Mouse (Mus musculus): ENCODE results near the gene Lysmd4. TPM values are rescaled to one million over a fixed set of nuclear protein-coding genes. Genes with fewer than 3 reads are reported as not detected.

Gene Lysmd4
- polyA plus RNA-seq (2014; fragmentation: Nextera tagmentation; extraction: Ambion mirVana) = 9.4 and 12.7 TPM in 2 replicates

GRCm38 (mm10) chr7:67222220-67222862, at the start of gene Lysmd4:
Gene Lysmd4, plus strand, starts transcription at chr7:67222544.
- H3K27ac ChIP-seq (ENCODE audit: low read depth, low read length) = no peak within 1 kb of the TSS

GRCm38 (mm10) chr7:67173522-67174195, 48.7 kb upstream of the Lysmd4 start:
- H3K4me1 ChIP-seq (ENCODE audit: control insufficient read depth, insufficient read depth, low read length) = no peaks in the 10 kb centered on the region
- H3K9me3 ChIP-seq (ENCODE audit: control insufficient read depth, low read length) = no peaks in the 10 kb centered on the region
- no peak overlapping the region for H3K27ac ChIP-seq (ENCODE audit: low read depth, low read length)
- 89% methylated on average over 2 of the region's 2 CpGs for WGBS
- no peaks in the 10 kb centered on the region for H3K36me3 ChIP-seq (ENCODE audit: control insufficient read depth, insufficient read depth, low read length)
- no peak for ATAC-seq (ENCODE audit: low FRiP score, low TSS enrichment)
- no peak overlapping the region for H3K4me3 ChIP-seq (ENCODE audit: low read length)
- no peak overlapping the region for H3K4me2 ChIP-seq (replicated peaks; ENCODE audit: low read depth, low read length)
- no peaks in the 10 kb centered on the region for H3K27me3 ChIP-seq (ENCODE audit: control insufficient read depth, insufficient read depth, low read length)
- H3K9ac ChIP-seq (ENCODE audit: low read depth, low read length) = no peak overlapping the region

More at GRCm38 (mm10) chr7:67222220-67222862, at the start of gene Lysmd4:
- Histone ChIP-seq H3K4me1 (ENCODE audit: control insufficient read depth, insufficient read depth, low read length) (peaks cover 7% of the 10 kb centered on the region; the same call in 1 of the 2 replicates), H3K9me3 (ENCODE audit: control insufficient read depth, low read length) (no peaks in the 10 kb centered on the region), H3K9ac (ENCODE audit: low read depth, low read length) (peak within 1 kb of the TSS; percentile 63), H3K27me3 (ENCODE audit: control insufficient read depth, insufficient read depth, low read length) (no peaks in the 10 kb centered on the region), H3K36me3 (ENCODE audit: control insufficient read depth, insufficient read depth, low read length) (peaks cover 11% of the 10 kb centered on the region), H3K4me2 (replicated peaks; ENCODE audit: low read depth, low read length) (peak within 1 kb of the TSS; percentile 84), H3K4me3 (ENCODE audit: low read length) (peak within 1 kb of the TSS; percentile 89)
- WGBS = 4% methylated on average over 31 of the region's 31 CpGs
- ATAC-seq (ENCODE audit: low FRiP score, low TSS enrichment) = peak; percentile 98

- no peak for ATAC-seq (ENCODE audit: low FRiP score, low TSS enrichment)
- 16% methylated on average over 4 of the region's 4 CpGs for WGBS
- Histone ChIP-seq H3K27ac (ENCODE audit: low read depth, low read length) (no peak overlapping the region), H3K9ac (ENCODE audit: low read depth, low read length) (no peak overlapping the region), H3K4me1 (ENCODE audit: control insufficient read depth, insufficient read depth, low read length) (no peaks in the 10 kb centered on the region), H3K4me2 (replicated peaks; ENCODE audit: low read depth, low read length) (no peak overlapping the region), H3K4me3 (ENCODE audit: low read length) (no peak overlapping the region), H3K9me3 (ENCODE audit: control insufficient read depth, low read length) (no peaks in the 10 kb centered on the region), H3K27me3 (ENCODE audit: control insufficient read depth, insufficient read depth, low read length) (no peaks in the 10 kb centered on the region), H3K36me3 (ENCODE audit: control insufficient read depth, insufficient read depth, low read length) (no peaks in the 10 kb centered on the region)
These were observed 38.6 kb upstream of the Lysmd4 start for GRCm38 (mm10) chr7:67183786-67184185.

DNA sequence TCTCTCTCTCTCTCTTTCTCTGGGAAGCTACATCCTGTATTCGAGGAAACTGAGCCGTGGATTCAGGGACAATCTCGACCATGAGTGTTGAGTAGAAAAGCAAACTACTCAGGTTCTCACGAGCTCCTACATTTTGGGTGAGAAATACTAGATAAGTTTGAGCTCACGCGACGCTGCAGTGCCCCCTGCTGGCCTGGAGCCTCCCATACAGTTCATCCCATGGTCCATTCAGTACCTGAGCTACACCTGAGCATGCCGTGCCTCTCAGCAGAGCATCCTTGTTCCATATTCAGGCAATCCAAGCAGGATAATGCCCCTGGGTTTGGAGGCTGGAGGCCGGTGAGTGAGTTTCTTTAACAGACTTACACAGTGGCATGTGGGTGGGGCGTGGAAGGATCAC, 22.9 kb upstream of the Lysmd4 start:
- no peak overlapping the region for H3K4me2 ChIP-seq (replicated peaks; ENCODE audit: low read depth, low read length)
- H3K9ac ChIP-seq (ENCODE audit: low read depth, low read length) = no peak overlapping the region
- no peak overlapping the region for H3K4me3 ChIP-seq (ENCODE audit: low read length)
- no peaks in the 10 kb centered on the region for H3K9me3 ChIP-seq (ENCODE audit: control insufficient read depth, low read length)
- no peak for ATAC-seq (ENCODE audit: low FRiP score, low TSS enrichment)
- no peaks in the 10 kb centered on the region for H3K27me3 ChIP-seq (ENCODE audit: control insufficient read depth, insufficient read depth, low read length)
- H3K4me1 ChIP-seq (ENCODE audit: control insufficient read depth, insufficient read depth, low read length) = no peaks in the 10 kb centered on the region
- no peak overlapping the region for H3K27ac ChIP-seq (ENCODE audit: low read depth, low read length)
- 17% methylated on average over 10 of the region's 10 CpGs for WGBS
- H3K36me3 ChIP-seq (ENCODE audit: control insufficient read depth, insufficient read depth, low read length) = no peaks in the 10 kb centered on the region

GRCm38 (mm10) chr7:67203625-67204024, 18.7 kb upstream of the Lysmd4 start:
- H3K27me3 ChIP-seq (ENCODE audit: control insufficient read depth, insufficient read depth, low read length) = no peaks in the 10 kb centered on the region
- no peak overlapping the region for H3K27ac ChIP-seq (ENCODE audit: low read depth, low read length)
- H3K4me1 ChIP-seq (ENCODE audit: control insufficient read depth, insufficient read depth, low read length) = no peaks in the 10 kb centered on the region
- no peaks in the 10 kb centered on the region for H3K9me3 ChIP-seq (ENCODE audit: control insufficient read depth, low read length)
- ATAC-seq (ENCODE audit: low FRiP score, low TSS enrichment) = no peak
- H3K36me3 ChIP-seq (ENCODE audit: control insufficient read depth, insufficient read depth, low read length) = no peaks in the 10 kb centered on the region
- H3K9ac ChIP-seq (ENCODE audit: low read depth, low read length) = no peak overlapping the region
- 71% methylated on average over 3 of the region's 3 CpGs for WGBS
- H3K4me2 ChIP-seq (replicated peaks; ENCODE audit: low read depth, low read length) = no peak overlapping the region
- no peak overlapping the region for H3K4me3 ChIP-seq (ENCODE audit: low read length)

DNA sequence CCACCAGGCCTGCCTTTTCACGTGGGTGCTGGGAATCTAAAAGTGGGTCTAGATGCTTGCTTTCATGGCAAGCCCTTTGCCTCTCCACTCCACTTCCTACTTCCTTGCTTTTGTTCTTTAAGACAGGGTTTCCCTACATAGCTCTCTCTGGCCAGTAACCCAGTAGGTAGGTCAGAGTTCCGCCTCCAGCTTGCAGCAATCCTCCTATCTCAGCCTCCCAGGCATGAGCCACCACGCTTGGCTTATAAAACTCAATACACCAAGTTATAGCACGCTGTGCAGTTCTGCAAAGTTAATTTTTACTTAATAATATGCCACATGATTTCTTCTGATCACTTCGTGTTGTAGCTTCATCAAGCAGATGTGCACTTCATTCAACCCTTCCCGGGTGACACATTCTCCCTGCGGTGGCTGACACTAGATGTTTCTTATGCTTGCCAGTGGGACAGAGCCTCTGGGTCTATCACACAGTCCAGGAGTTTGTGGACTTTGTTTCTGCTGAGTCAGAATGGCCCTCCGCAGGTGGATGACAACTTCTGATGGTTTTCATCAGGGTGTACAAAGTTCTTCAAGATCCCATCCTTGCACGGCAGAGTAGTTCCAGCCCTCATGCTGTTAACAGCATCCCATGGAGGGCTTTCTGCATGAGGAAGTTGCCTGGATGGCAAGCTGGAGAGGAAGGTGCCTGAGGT, 16.5 kb upstream of the Lysmd4 start:
- 84% methylated on average over 9 of the region's 9 CpGs for WGBS
- no peaks in the 10 kb centered on the region for H3K4me1 ChIP-seq (ENCODE audit: control insufficient read depth, insufficient read depth, low read length)
- ATAC-seq (ENCODE audit: low FRiP score, low TSS enrichment) = no peak
- H3K27ac ChIP-seq (ENCODE audit: low read depth, low read length) = no peak overlapping the region
- H3K9me3 ChIP-seq (ENCODE audit: control insufficient read depth, low read length) = no peaks in the 10 kb centered on the region
- no peak overlapping the region for H3K9ac ChIP-seq (ENCODE audit: low read depth, low read length)
- H3K27me3 ChIP-seq (ENCODE audit: control insufficient read depth, insufficient read depth, low read length) = no peaks in the 10 kb centered on the region
- H3K36me3 ChIP-seq (ENCODE audit: control insufficient read depth, insufficient read depth, low read length) = no peaks in the 10 kb centered on the region
- H3K4me3 ChIP-seq (ENCODE audit: low read length) = no peak overlapping the region
- no peak overlapping the region for H3K4me2 ChIP-seq (replicated peaks; ENCODE audit: low read depth, low read length)

GRCm38 (mm10) chr7:67206496-67206895, 15.8 kb upstream of the Lysmd4 start:
- ATAC-seq (ENCODE audit: low FRiP score, low TSS enrichment) = no peak
- H3K9ac ChIP-seq (ENCODE audit: low read depth, low read length) = no peak overlapping the region
- no peak overlapping the region for H3K4me3 ChIP-seq (ENCODE audit: low read length)
- H3K4me1 ChIP-seq (ENCODE audit: control insufficient read depth, insufficient read depth, low read length) = no peaks in the 10 kb centered on the region
- H3K9me3 ChIP-seq (ENCODE audit: control insufficient read depth, low read length) = no peaks in the 10 kb centered on the region
- no peak overlapping the region for H3K27ac ChIP-seq (ENCODE audit: low read depth, low read length)
- H3K36me3 ChIP-seq (ENCODE audit: control insufficient read depth, insufficient read depth, low read length) = no peaks in the 10 kb centered on the region
- 74% methylated on average over 10 of the region's 10 CpGs for WGBS
- no peaks in the 10 kb centered on the region for H3K27me3 ChIP-seq (ENCODE audit: control insufficient read depth, insufficient read depth, low read length)
- H3K4me2 ChIP-seq (replicated peaks; ENCODE audit: low read depth, low read length) = no peak overlapping the region

- H3K4me1 ChIP-seq (ENCODE audit: control insufficient read depth, insufficient read depth, low read length) = no peaks in the 10 kb centered on the region
- ATAC-seq (ENCODE audit: low FRiP score, low TSS enrichment) = no peak
- H3K36me3 ChIP-seq (ENCODE audit: control insufficient read depth, insufficient read depth, low read length) = no peaks in the 10 kb centered on the region
- H3K9ac ChIP-seq (ENCODE audit: low read depth, low read length) = no peak overlapping the region
- H3K4me2 ChIP-seq (replicated peaks; ENCODE audit: low read depth, low read length) = no peak overlapping the region
- no peak overlapping the region for H3K4me3 ChIP-seq (ENCODE audit: low read length)
- 35% methylated on average over 6 of the region's 6 CpGs for WGBS
- no peak overlapping the region for H3K27ac ChIP-seq (ENCODE audit: low read depth, low read length)
- H3K9me3 ChIP-seq (ENCODE audit: control insufficient read depth, low read length) = no peaks in the 10 kb centered on the region
- H3K27me3 ChIP-seq (ENCODE audit: control insufficient read depth, insufficient read depth, low read length) = no peaks in the 10 kb centered on the region
These were observed 14.6 kb upstream of the Lysmd4 start for GRCm38 (mm10) chr7:67207701-67208100.

DNA sequence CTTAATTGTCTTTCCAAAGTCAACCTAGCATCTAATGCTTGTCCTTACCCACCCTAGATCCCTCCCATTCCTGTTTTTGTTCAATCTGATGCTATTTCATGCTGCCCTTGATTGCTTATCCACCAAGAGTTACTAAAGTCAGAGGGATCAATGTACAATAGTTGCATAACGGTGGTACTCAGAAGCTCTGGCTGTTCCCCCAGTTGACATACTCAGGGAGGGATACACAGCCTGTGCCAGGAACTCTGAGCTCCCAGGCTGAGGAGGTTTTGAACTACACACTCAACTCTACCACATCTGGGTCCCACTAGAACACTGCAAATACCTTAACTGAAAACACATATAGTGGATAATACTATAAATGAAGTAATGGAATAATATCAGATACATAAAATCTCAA, 14.0 kb upstream of the Lysmd4 start:
- H3K4me1 ChIP-seq (ENCODE audit: control insufficient read depth, insufficient read depth, low read length) = no peaks in the 10 kb centered on the region
- no peak overlapping the region for H3K4me2 ChIP-seq (replicated peaks; ENCODE audit: low read depth, low read length)
- no peaks in the 10 kb centered on the region for H3K27me3 ChIP-seq (ENCODE audit: control insufficient read depth, insufficient read depth, low read length)
- no peak overlapping the region for H3K9ac ChIP-seq (ENCODE audit: low read depth, low read length)
- no peaks in the 10 kb centered on the region for H3K9me3 ChIP-seq (ENCODE audit: control insufficient read depth, low read length)
- H3K27ac ChIP-seq (ENCODE audit: low read depth, low read length) = no peak overlapping the region
- no peaks in the 10 kb centered on the region for H3K36me3 ChIP-seq (ENCODE audit: control insufficient read depth, insufficient read depth, low read length)
- H3K4me3 ChIP-seq (ENCODE audit: low read length) = no peak overlapping the region
- ATAC-seq (ENCODE audit: low FRiP score, low TSS enrichment) = no peak
- 87% methylated on average over 1 of the region's 1 CpGs for WGBS

Data from kidney, embryonic 14.5 days (tissue).